8 mouse cellular contexts compared by ENCODE assay signal in genomic region chr11:88045878-88046277, GRCm38 (mm10). TPM values are rescaled to one million over a fixed set of nuclear protein-coding genes. Genes with fewer than 3 reads are reported as not detected.
A peak's percentile ranks its signal among the peaks of the same experiment; 100 is the strongest.
DNase-seq lines count a peak whose midpoint lies in the region; ATAC-seq and TF ChIP-seq lines count a peak whose summit lies in the region.

No protein-coding gene starts in this region.

- no peak for TF ChIP-seq CTCF in testis, adult 2 months (IDR thresholded peaks at IDR 0.05; ENCODE audit: control insufficient read depth, insufficient read depth, insufficient replicate concordance, low read depth, low read length)

- peaks cover 32% of the 10 kb centered on the region for H3K4me1 ChIP-seq in forebrain, embryonic 10.5 days
- H3K4me1 ChIP-seq in forebrain, embryonic 16.5 days (replicated peaks; ENCODE audit: control insufficient read depth, insufficient read depth, low read length), result peaks cover 23% of the 10 kb centered on the region
- H3K4me1 ChIP-seq in testis, adult 2 months (ENCODE audit: control insufficient read depth, insufficient read depth, low read length), result peaks cover 4% of the 10 kb centered on the region
- H3K4me1 ChIP-seq in limb, embryonic 14.5 days (ENCODE audit: control insufficient read depth, insufficient read depth, low read length), result peaks cover 20% of the 10 kb centered on the region

- 91% methylated on average over 4 of the region's 4 CpGs for WGBS in forebrain, embryonic 10.5 days
- 89% methylated on average over 4 of the region's 4 CpGs for WGBS in forebrain, embryonic 16.5 days
- 83% methylated on average over 4 of the region's 4 CpGs for WGBS in limb, embryonic 14.5 days

- no peak for ATAC-seq in forebrain, embryonic 16.5 days
- ATAC-seq in limb, embryonic 14.5 days (ENCODE audit: low FRiP score, low read depth), result no peak

- no peak overlapping the region; the same call in 1 of the 2 replicates for H3K4me2 ChIP-seq in forebrain, embryonic 16.5 days (ENCODE audit: low read length)
- peak overlapping the region; percentile 58; the same call in 1 of the 2 replicates for H3K4me2 ChIP-seq in limb, embryonic 14.5 days (replicated peaks; ENCODE audit: low read depth, low read length, severe bottlenecking)

- peak overlapping the region; percentile 96 for H3K4me3 ChIP-seq in forebrain, embryonic 10.5 days
- H3K4me3 ChIP-seq in forebrain, embryonic 16.5 days (replicated peaks; ENCODE audit: low read length), result no peak overlapping the region
- peak overlapping the region; percentile 95 for H3K4me3 ChIP-seq in testis, adult 2 months (ENCODE audit: control insufficient read depth, low read depth, low read length)
- H3K4me3 ChIP-seq in limb, embryonic 14.5 days (replicated peaks; ENCODE audit: low read length), result no peak overlapping the region

- H3K27me3 ChIP-seq in forebrain, embryonic 10.5 days (ENCODE audit: poor library complexity, severe bottlenecking), result no peaks in the 10 kb centered on the region
- no peaks in the 10 kb centered on the region for H3K27me3 ChIP-seq in forebrain, embryonic 16.5 days (replicated peaks; ENCODE audit: control insufficient read depth, insufficient read depth, low read length)
- no peaks in the 10 kb centered on the region for H3K27me3 ChIP-seq in testis, adult 2 months (ENCODE audit: control insufficient read depth, insufficient read depth, low read length)
- H3K27me3 ChIP-seq in limb, embryonic 14.5 days (ENCODE audit: control insufficient read depth, insufficient read depth, low read length), result no peaks in the 10 kb centered on the region

- no peak for DNase-seq in forebrain, embryonic 10.5 days (ENCODE audit: extremely low spot score, low spot score)
- no peak for DNase-seq in testis, postnatal 14 days (ENCODE audit: low spot score)
- no peak for DNase-seq in limb, embryonic 14.5 days (ENCODE audit: low spot score)
- peak; percentile 32 for DNase-seq in testis, postnatal 10 days (ENCODE audit: low spot score)
- no peak for DNase-seq in thymus, postnatal 25 days
- DNase-seq in adrenal gland, postnatal 10 days, result no peak

- H3K36me3 ChIP-seq in forebrain, embryonic 10.5 days (replicated peaks), result peaks cover 50% of the 10 kb centered on the region
- H3K36me3 ChIP-seq in forebrain, embryonic 16.5 days (ENCODE audit: control insufficient read depth, insufficient read depth), result peaks cover 6% of the 10 kb centered on the region
- H3K36me3 ChIP-seq in testis, adult 2 months (ENCODE audit: control insufficient read depth, insufficient read depth, low read length), result peaks cover 3% of the 10 kb centered on the region
- peaks cover 21% of the 10 kb centered on the region for H3K36me3 ChIP-seq in limb, embryonic 14.5 days (ENCODE audit: control insufficient read depth, insufficient read depth, low read length)

- no peaks in the 10 kb centered on the region for H3K9me3 ChIP-seq in forebrain, embryonic 10.5 days
- H3K9me3 ChIP-seq in forebrain, embryonic 16.5 days (ENCODE audit: control insufficient read depth, low read length), result no peaks in the 10 kb centered on the region
- H3K9me3 ChIP-seq in limb, embryonic 14.5 days (ENCODE audit: control insufficient read depth, low read length), result no peaks in the 10 kb centered on the region

- H3K27ac ChIP-seq in forebrain, embryonic 10.5 days, result no peak overlapping the region
- no peak overlapping the region for H3K27ac ChIP-seq in forebrain, embryonic 16.5 days (ENCODE audit: low read length)
- no peak overlapping the region; the same call in 1 of the 2 replicates for H3K27ac ChIP-seq in testis, adult 2 months (ENCODE audit: control insufficient read depth, insufficient read depth, low read depth, low read length)
- no peak overlapping the region for H3K27ac ChIP-seq in limb, embryonic 14.5 days (replicated peaks; ENCODE audit: low read depth, low read length)

- TF ChIP-seq POLR2A in testis, adult 2 months (IDR thresholded peaks at IDR 0.05; ENCODE audit: control insufficient read depth, low read depth, low read length), result no peak
- no peak for TF ChIP-seq POLR2A in limb, embryonic 14.5 days (IDR thresholded peaks at IDR 0.05; ENCODE audit: borderline replicate concordance, extremely low read depth, insufficient read depth, insufficient read length)

- no peak overlapping the region for H3K9ac ChIP-seq in forebrain, embryonic 16.5 days (replicated peaks; ENCODE audit: low read depth, low read length)
- H3K9ac ChIP-seq in limb, embryonic 14.5 days (ENCODE audit: low read depth, low read length, severe bottlenecking), result peak overlapping the region; percentile 2; the same call in 1 of the 2 replicates

RNA-seq across cellular contexts. Expression of gene Srsf1, which starts 1.3 kb away (rescaled TPM):
- 404 and 428 TPM in 2 replicates for polyA plus RNA-seq in forebrain, embryonic 10.5 days (2016; fragmentation: Nextera tagmentation; extraction: Ambion mirVana)
- polyA plus RNA-seq in forebrain, embryonic 16.5 days (2015; fragmentation: Nextera tagmentation; extraction: Ambion mirVana), result 290 and 334 TPM in 2 replicates
- polyA plus RNA-seq in testis, adult 2 months (2012; rRNA removed), result 68.5 and 95.9 TPM in 2 replicates
- 524 and 556 TPM in 2 replicates for polyA plus RNA-seq in limb, embryonic 14.5 days (2012; rRNA removed)
- polyA plus RNA-seq in limb, embryonic 14.5 days (2014; fragmentation: Nextera tagmentation; extraction: Ambion mirVana), result 338 and 354 TPM in 2 replicates
- total RNA-seq in adrenal gland, postnatal 10 days (2021), result 100 to 1,000 TPM; 198 to 256 TPM

RNA-seq across cellular contexts. Expression of gene Vezf1, which starts 22.2 kb away (rescaled TPM):
- polyA plus RNA-seq in forebrain, embryonic 10.5 days (2016; fragmentation: Nextera tagmentation; extraction: Ambion mirVana), result 61.6 and 62.6 TPM in 2 replicates
- 59.7 and 68.1 TPM in 2 replicates for polyA plus RNA-seq in forebrain, embryonic 16.5 days (2015; fragmentation: Nextera tagmentation; extraction: Ambion mirVana)
- polyA plus RNA-seq in testis, adult 2 months (2012; rRNA removed), result 4.1 and 4.4 TPM in 2 replicates
- 35.3 and 38.9 TPM in 2 replicates for polyA plus RNA-seq in limb, embryonic 14.5 days (2012; rRNA removed)
- 42.7 and 44.1 TPM in 2 replicates for polyA plus RNA-seq in limb, embryonic 14.5 days (2014; fragmentation: Nextera tagmentation; extraction: Ambion mirVana)
- 10 to 100 TPM; 37.8 to 41.3 TPM for total RNA-seq in adrenal gland, postnatal 10 days (2021)

RNA-seq across cellular contexts. Expression of gene Cuedc1, which starts 52.0 kb away (rescaled TPM):
- 20.0 and 24.9 TPM in 2 replicates for polyA plus RNA-seq in forebrain, embryonic 10.5 days (2016; fragmentation: Nextera tagmentation; extraction: Ambion mirVana)
- 36.0 and 40.3 TPM in 2 replicates for polyA plus RNA-seq in forebrain, embryonic 16.5 days (2015; fragmentation: Nextera tagmentation; extraction: Ambion mirVana)
- polyA plus RNA-seq in testis, adult 2 months (2012; rRNA removed), result 1.9 and 3.9 TPM in 2 replicates
- polyA plus RNA-seq in limb, embryonic 14.5 days (2012; rRNA removed), result 40.6 and 44.5 TPM in 2 replicates
- polyA plus RNA-seq in limb, embryonic 14.5 days (2014; fragmentation: Nextera tagmentation; extraction: Ambion mirVana), result 20.9 and 25.5 TPM in 2 replicates
- total RNA-seq in adrenal gland, postnatal 10 days (2021), result 10 to 100 TPM; 32.4 to 43.1 TPM

RNA-seq across cellular contexts. Expression of gene Dynll2, which starts 58.5 kb away (rescaled TPM):
- polyA plus RNA-seq in forebrain, embryonic 10.5 days (2016; fragmentation: Nextera tagmentation; extraction: Ambion mirVana), result 24.8 and 25.9 TPM in 2 replicates
- polyA plus RNA-seq in forebrain, embryonic 16.5 days (2015; fragmentation: Nextera tagmentation; extraction: Ambion mirVana), result 31.8 and 43.1 TPM in 2 replicates
- 217 and 218 TPM in 2 replicates for polyA plus RNA-seq in testis, adult 2 months (2012; rRNA removed)
- 71.7 and 84.3 TPM in 2 replicates for polyA plus RNA-seq in limb, embryonic 14.5 days (2012; rRNA removed)
- polyA plus RNA-seq in limb, embryonic 14.5 days (2014; fragmentation: Nextera tagmentation; extraction: Ambion mirVana), result 12.8 and 13.7 TPM in 2 replicates
- 100 to 1,000 TPM; 124 to 136 TPM for total RNA-seq in adrenal gland, postnatal 10 days (2021)

Comparison
In these comparisons a context has a peak if more than half of its experiments do, and no peak if none do; other contexts are left out.
1. H3K4me3 ChIP-seq: peak in forebrain, embryonic 10.5 days (single experiment) and testis, adult 2 months (single experiment); none in forebrain, embryonic 16.5 days (single experiment) and limb, embryonic 14.5 days (single experiment).